Mouse (Mus musculus) liver, embryonic 15.5 days (tissue): Measurements from ENCODE around the gene Npnt. TPM values are rescaled to one million over a fixed set of nuclear protein-coding genes. Genes with fewer than 3 reads are reported as not detected.

Source experiments
- ATAC-seq: fragments of 200-750 bp; cut with Nextera tagmentation; 2 replicates; pipeline ENCODE4 v1.8.0; 2017; ENCODE audit warnings: moderate number of reproducible peaks, mild to moderate bottlenecking, moderate library complexity; ENCODE audit not compliant: insufficient read depth
- H3K27ac ChIP-seq: fragments of 300-500 bp; sonication (generic); replicated peaks from 2 replicates; pipeline ENCODE4 v1.5.1; 2015; ENCODE audit warnings: mild to moderate bottlenecking, inconsistent platforms
- H3K27me3 ChIP-seq: fragments of 300-500 bp; sonication (generic); 2 replicates; pipeline ENCODE4 v1.6.1; 2015; ENCODE audit warnings: mild to moderate bottlenecking, inconsistent platforms
- H3K36me3 ChIP-seq: fragments of 300-500 bp; sonication (generic); replicated peaks from 2 replicates; pipeline ENCODE4 v1.6.1; 2015; ENCODE audit warnings: moderate library complexity, mild to moderate bottlenecking, inconsistent platforms
- H3K4me1 ChIP-seq: fragments of 300-500 bp; sonication (generic); replicated peaks from 2 replicates; pipeline ENCODE4 v1.6.1; 2015; ENCODE audit warnings: inconsistent platforms
- H3K4me2 ChIP-seq: fragments of 300-500 bp; sonication (generic); 2 replicates; pipeline ENCODE4 v1.6.1; 2015; ENCODE audit warnings: moderate library complexity, mild to moderate bottlenecking, inconsistent platforms
- H3K4me3 ChIP-seq: fragments of 300-500 bp; sonication (generic); replicated peaks from 2 replicates; pipeline ENCODE4 v1.5.1; 2015; ENCODE audit warnings: mild to moderate bottlenecking, inconsistent platforms
- H3K9ac ChIP-seq: fragments of 300-500 bp; sonication (generic); 2 replicates; pipeline ENCODE4 v1.6.1; 2015; ENCODE audit warnings: moderate library complexity, mild to moderate bottlenecking, inconsistent platforms
- H3K9me3 ChIP-seq: fragments of 300-500 bp; sonication (generic); replicated peaks from 2 replicates; pipeline ENCODE4 v1.6.1; 2016; ENCODE audit warnings: inconsistent platforms
- WGBS: fragments of 180-500 bp; shearing (Covaris S2); methylation state at CpG from one replicate; pipeline ENCODE4 v1.1.7; 2015; ENCODE audit warnings: mixed read lengths; ENCODE audit not compliant: insufficient replicate concordance; 5-methylcytosine and 5-hydroxymethylcytosine counted together
- polyA plus RNA-seq: library from polyadenylated mRNA; unstranded; fragments of >200 nt; fragmentation: Nextera tagmentation; extraction: Ambion mirVana; gene quantifications from 2 replicates; pipeline ENCODE4 v1.2.1, GENCODE M21; 2015

Gene Npnt
- polyA plus RNA-seq, 1 experiment from 2014 or later, result 2.4 TPM

- Histone ChIP-seq H3K27ac (no peak overlapping the region), H3K4me2 (no peak overlapping the region), H3K4me3 (no peak overlapping the region), H3K4me1 (no peaks in the 10 kb centered on the region), H3K27me3 (no peaks in the 10 kb centered on the region), H3K36me3 (no peaks in the 10 kb centered on the region), H3K9me3 (no peaks in the 10 kb centered on the region), H3K9ac (no peak overlapping the region)
- ATAC-seq, result no peak
- 60% methylated on average over 7 of the region's 7 CpGs for WGBS
Observed at GRCm38 (mm10) chr3:132962631-132963361, 12.7 kb upstream of the Npnt start.

- no peak for ATAC-seq
- Histone ChIP-seq H3K9ac (no peak overlapping the region), H3K4me1 (peaks cover 4% of the 10 kb centered on the region), H3K4me3 (peak overlapping the region; percentile 54), H3K4me2 (peak overlapping the region; percentile 69), H3K9me3 (no peaks in the 10 kb centered on the region), H3K36me3 (no peaks in the 10 kb centered on the region), H3K27ac (no peak overlapping the region), H3K27me3 (peaks cover 57% of the 10 kb centered on the region)
- 8% methylated on average over 7 of the region's 7 CpGs for WGBS
Observed at GRCm38 (mm10) chr3:132950529-132950880, 414 bp upstream of the Npnt start.

DNA sequence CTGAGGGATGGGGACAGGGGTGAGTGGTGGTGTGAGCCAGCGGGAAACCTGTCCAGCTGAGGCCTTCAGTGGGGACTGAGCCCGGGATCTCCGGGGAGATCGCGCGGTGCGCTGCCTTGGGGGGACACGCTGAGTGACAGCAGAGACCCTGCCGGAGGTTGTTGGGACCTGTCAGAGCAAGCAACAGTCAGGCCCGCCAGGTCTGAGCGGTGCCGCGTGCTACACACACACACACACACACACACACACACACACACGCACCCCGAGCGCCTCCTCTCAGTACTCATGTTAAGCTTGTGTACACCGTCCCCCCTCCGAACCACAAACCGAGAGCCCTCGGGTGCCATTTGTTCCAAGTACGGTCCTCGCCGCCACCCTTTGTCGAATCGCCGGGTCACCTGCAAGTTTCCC is 706 bp downstream of the Npnt start:
- Histone ChIP-seq H3K27me3 (peaks cover 57% of the 10 kb centered on the region), H3K4me3 (peak overlapping the region; percentile 54), H3K4me2 (peak overlapping the region; percentile 69), H3K4me1 (peaks cover 4% of the 10 kb centered on the region), H3K9me3 (no peaks in the 10 kb centered on the region), H3K9ac (no peak overlapping the region), H3K36me3 (no peaks in the 10 kb centered on the region), H3K27ac (no peak overlapping the region)
- under 1% methylated on average over 26 of the region's 26 CpGs for WGBS
- ATAC-seq, result peak; percentile 6; the same call in 1 of the 2 replicates

- Histone ChIP-seq H3K27me3 (peaks cover 57% of the 10 kb centered on the region), H3K9me3 (no peaks in the 10 kb centered on the region), H3K4me1 (peaks cover 4% of the 10 kb centered on the region), H3K36me3 (no peaks in the 10 kb centered on the region), H3K4me2 (no peak overlapping the region), H3K4me3 (no peak overlapping the region), H3K9ac (no peak overlapping the region), H3K27ac (no peak overlapping the region)
- 20% methylated on average over 7 of the region's 7 CpGs for WGBS
- no peak for ATAC-seq
Observed at GRCm38 (mm10) chr3:132948298-132948795, 1.7 kb downstream of the Npnt start.

- H3K36me3 ChIP-seq, result no peaks in the 10 kb centered on the region
- H3K4me1 ChIP-seq, result peaks cover 4% of the 10 kb centered on the region
- H3K27ac ChIP-seq, result no peak overlapping the region
- peaks cover 39% of the 10 kb centered on the region for H3K27me3 ChIP-seq
- WGBS, result 62% methylated on average over 5 of the region's 5 CpGs
- H3K4me3 ChIP-seq, result no peak overlapping the region
- no peak overlapping the region for H3K9ac ChIP-seq
- ATAC-seq, result no peak
- no peaks in the 10 kb centered on the region for H3K9me3 ChIP-seq
- H3K4me2 ChIP-seq, result no peak overlapping the region
Observed at GRCm38 (mm10) chr3:132946086-132946485, 4.0 kb downstream of the Npnt start.

DNA sequence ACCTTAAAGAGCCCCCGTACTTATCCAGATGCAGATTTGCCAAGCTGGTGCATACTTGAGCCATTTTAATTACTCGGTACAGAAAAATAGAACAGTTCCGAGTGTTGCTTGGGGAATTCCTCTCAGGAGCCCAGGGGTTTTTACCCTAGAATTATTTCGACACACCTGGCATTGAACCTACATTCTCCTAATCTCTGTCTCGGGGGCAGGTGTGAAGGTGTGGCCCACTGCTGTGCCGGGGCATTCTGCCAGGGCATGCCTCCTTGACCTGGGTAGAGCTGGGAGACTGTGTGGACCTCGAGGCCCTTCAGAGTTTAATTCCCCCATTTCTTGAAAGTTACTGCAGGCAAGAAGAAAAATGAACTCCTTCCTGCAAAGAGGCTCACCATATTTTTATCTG is 4.4 kb downstream of the Npnt start:
- H3K27me3 ChIP-seq, result peaks cover 35% of the 10 kb centered on the region
- no peak for ATAC-seq
- no peak overlapping the region for H3K27ac ChIP-seq
- 55% methylated on average over 7 of the region's 7 CpGs for WGBS
- H3K9me3 ChIP-seq, result no peaks in the 10 kb centered on the region
- H3K4me2 ChIP-seq, result no peak overlapping the region
- H3K36me3 ChIP-seq, result no peaks in the 10 kb centered on the region
- H3K4me1 ChIP-seq, result peaks cover 4% of the 10 kb centered on the region
- no peak overlapping the region for H3K9ac ChIP-seq
- H3K4me3 ChIP-seq, result no peak overlapping the region

DNA sequence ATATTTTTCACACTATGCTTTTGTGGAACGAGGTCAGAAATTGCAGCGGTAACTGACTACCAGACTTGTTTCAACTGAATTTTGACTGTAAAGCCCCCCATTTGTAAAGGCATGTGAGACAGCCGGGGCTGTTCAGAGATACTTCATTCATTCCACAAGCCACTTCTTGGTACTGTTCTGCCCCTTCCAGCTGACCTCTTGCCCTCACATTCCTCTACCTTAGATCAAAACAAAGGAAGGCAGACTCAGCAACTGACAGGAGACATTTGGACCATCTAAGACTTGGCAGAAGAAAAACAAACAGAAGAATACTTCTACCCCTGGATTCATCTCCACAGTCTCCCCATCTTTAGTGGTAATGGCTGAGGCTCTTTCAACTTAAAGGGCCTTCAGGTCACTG is 5.5 kb downstream of the Npnt start:
- H3K4me2 ChIP-seq, result no peak overlapping the region
- peaks cover 4% of the 10 kb centered on the region; the same call in 1 of the 2 replicates for H3K4me1 ChIP-seq
- H3K4me3 ChIP-seq, result no peak overlapping the region
- ATAC-seq, result no peak
- no peak overlapping the region for H3K9ac ChIP-seq
- H3K9me3 ChIP-seq, result no peaks in the 10 kb centered on the region
- WGBS, result 76% methylated on average over 3 of the region's 3 CpGs
- H3K36me3 ChIP-seq, result no peaks in the 10 kb centered on the region
- H3K27me3 ChIP-seq, result peaks cover 25% of the 10 kb centered on the region
- no peak overlapping the region for H3K27ac ChIP-seq

DNA sequence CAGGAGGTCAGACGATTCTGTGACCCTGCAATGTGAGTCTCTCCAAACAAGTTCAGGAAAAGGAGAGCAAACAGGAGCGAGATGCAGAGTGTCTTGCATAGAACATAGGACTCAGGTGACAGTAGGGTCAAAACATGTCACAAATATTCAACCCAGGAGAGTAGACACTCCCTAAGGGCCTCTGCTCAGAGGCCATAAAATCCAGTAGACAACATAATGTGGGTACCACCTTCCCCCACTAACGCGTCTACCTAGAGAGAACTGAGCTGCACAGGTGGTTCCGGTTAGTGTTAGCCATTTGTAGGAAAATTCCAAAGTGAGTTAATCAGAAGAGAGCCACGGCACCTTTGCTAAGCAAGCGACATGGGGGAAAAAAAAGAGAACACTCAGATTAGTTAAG is 5.9 kb downstream of the Npnt start:
- WGBS, result 65% methylated on average over 7 of the region's 7 CpGs
- Histone ChIP-seq H3K9me3 (no peaks in the 10 kb centered on the region), H3K4me3 (no peak overlapping the region), H3K4me2 (no peak overlapping the region), H3K4me1 (peaks cover 2% of the 10 kb centered on the region; the same call in 1 of the 2 replicates), H3K27ac (no peak overlapping the region), H3K9ac (no peak overlapping the region), H3K36me3 (no peaks in the 10 kb centered on the region), H3K27me3 (peaks cover 21% of the 10 kb centered on the region)
- ATAC-seq, result no peak

GRCm38 (mm10) chr3:132942778-132943177 is 7.3 kb downstream of the Npnt start:
- ATAC-seq, result no peak
- Histone ChIP-seq H3K27me3 (peaks cover 6% of the 10 kb centered on the region), H3K4me2 (no peak overlapping the region), H3K9ac (no peak overlapping the region), H3K36me3 (no peaks in the 10 kb centered on the region), H3K27ac (no peak overlapping the region), H3K4me1 (no peaks in the 10 kb centered on the region), H3K9me3 (no peaks in the 10 kb centered on the region), H3K4me3 (no peak overlapping the region)
- WGBS, result 68% methylated on average over 6 of the region's 6 CpGs

DNA sequence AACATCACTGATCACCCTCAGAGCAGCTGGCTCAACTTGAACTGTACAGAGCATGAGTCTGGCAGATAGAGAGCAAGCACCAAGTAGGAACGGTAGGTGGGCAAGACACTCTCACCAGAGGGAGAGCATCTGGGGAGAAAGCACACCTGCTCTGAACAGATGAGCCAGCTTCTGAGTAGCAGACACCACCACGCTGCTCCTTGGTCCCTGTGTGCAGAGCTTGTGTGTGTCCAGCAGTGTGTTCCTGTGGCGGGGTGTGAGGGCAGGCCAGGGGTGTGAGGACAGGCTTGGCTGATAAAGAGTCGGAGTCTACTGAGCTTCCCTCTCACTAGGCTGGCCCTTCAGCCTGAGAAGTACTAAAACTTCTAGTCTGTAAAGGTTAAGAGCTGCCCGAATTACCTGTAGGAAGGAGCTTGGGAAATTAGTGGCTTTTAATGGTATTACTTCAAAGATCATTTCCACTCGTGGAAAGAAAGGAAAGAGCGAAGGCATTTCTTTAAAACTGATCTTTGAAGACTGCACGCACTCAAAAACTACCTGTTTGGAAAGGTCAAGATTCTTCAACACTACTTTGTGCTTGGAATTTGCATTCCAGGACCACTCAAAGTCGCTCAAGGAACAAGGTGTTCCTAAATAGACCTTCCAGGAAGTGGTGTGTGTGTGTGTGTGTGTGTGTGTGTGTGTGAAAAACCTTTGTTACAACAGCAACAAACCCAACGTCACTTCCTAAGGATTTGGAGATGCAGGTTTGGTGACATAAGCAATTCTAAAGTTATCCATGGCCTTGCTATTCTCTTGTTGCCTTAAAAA is 9.7 kb downstream of the Npnt start:
- Histone ChIP-seq H3K36me3 (no peaks in the 10 kb centered on the region), H3K4me3 (no peak overlapping the region), H3K9ac (no peak overlapping the region), H3K27ac (no peak overlapping the region), H3K9me3 (no peaks in the 10 kb centered on the region), H3K27me3 (no peaks in the 10 kb centered on the region), H3K4me2 (no peak overlapping the region), H3K4me1 (no peaks in the 10 kb centered on the region)
- 55% methylated on average over 10 of the region's 10 CpGs for WGBS
- no peak for ATAC-seq

- Histone ChIP-seq H3K4me1 (no peaks in the 10 kb centered on the region), H3K4me3 (no peak overlapping the region), H3K36me3 (no peaks in the 10 kb centered on the region), H3K4me2 (no peak overlapping the region), H3K9ac (no peak overlapping the region), H3K27ac (no peak overlapping the region), H3K9me3 (no peaks in the 10 kb centered on the region), H3K27me3 (no peaks in the 10 kb centered on the region)
- ATAC-seq, result no peak
- WGBS, result 74% methylated on average over 8 of the region's 8 CpGs
Observed at GRCm38 (mm10) chr3:132939006-132939405, 11.1 kb downstream of the Npnt start.
